Mouse (Mus musculus): ENCODE measurements at regions not wholly inside any gene's neighbourhood (a gene's known extent, or its start where the extent isn't known, plus 50 kb on each side); places are given as distances from the start of the nearest gene placed in this dataset.

DNA sequence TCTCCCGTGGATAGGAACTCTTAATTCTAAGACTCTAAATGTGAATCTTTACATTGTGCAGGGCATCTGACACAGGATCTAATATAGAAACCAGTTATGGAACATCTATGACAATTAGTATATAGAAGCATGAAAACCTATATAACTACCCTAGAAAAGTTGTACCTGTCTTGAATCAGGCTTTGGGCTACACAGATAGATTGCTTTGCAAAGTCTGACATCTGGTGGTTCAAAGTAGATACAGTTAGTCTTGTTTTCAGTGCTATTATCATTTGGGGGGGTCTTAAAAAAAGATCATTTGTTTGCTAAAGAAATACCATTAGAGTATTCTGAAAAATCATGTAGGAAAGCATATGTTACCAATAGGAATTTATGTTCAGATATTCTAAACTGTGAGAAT is 264.7 kb downstream of the Myh15 start:
- H3K4me3 ChIP-seq (replicated peaks; ENCODE audit: low read depth, low read length), result no peak overlapping the region
- no peaks in the 10 kb centered on the region for H3K4me1 ChIP-seq (ENCODE audit: control insufficient read depth, insufficient read depth, low read length)
- ATAC-seq (ENCODE audit: low FRiP score, low TSS enrichment), result no peak
- no peak overlapping the region for H3K4me2 ChIP-seq (ENCODE audit: low read length)
- 89% methylated on average over 1 of the region's 1 CpGs for WGBS
- no peaks in the 10 kb centered on the region for H3K36me3 ChIP-seq (ENCODE audit: control insufficient read depth, insufficient read depth, low read length)
- peak; percentile 32 for DNase-seq
- H3K9me3 ChIP-seq (ENCODE audit: control insufficient read depth, low read length), result no peaks in the 10 kb centered on the region
- H3K27ac ChIP-seq (replicated peaks; ENCODE audit: low read depth, low read length), result no peak overlapping the region
- H3K9ac ChIP-seq (replicated peaks; ENCODE audit: low read length), result no peak overlapping the region
- H3K27me3 ChIP-seq (ENCODE audit: control insufficient read depth, insufficient read depth, low read length), result no peaks in the 10 kb centered on the region

DNA sequence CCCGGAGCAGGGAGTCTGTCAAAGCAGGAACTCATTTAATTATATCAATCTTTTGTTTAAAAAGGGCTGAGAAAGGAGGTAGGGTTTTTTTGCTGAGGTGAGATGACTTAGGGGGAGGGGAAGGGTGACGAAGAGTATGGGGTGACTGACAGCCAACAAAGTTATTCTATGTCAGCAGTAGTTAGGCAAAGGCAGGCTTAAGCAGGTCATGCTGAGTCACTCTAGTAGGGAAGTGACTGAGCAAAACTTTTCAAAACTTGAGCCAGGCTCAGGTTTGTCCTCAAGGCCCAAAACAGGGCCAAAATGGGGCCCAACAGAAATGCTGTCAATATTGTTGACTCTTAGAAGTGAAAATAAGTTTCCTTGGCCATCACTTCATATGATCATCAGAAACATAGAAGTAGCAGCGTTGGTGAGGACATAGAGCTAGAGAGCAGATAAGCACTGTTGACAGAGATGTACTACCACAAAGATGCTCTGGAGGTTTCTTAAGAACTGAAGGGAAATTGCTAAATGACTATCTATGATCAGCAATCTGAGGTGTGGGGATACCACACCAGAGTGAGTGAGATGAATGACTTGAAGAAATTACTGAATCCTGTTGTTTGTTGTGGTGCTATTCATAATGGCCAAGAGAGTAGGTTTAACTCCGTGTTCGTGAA is 273.6 kb downstream of the Myh15 start:
- Histone ChIP-seq H3K9me3 (ENCODE audit: control insufficient read depth, low read length) (no peaks in the 10 kb centered on the region), H3K27me3 (ENCODE audit: control insufficient read depth, insufficient read depth, low read length) (no peaks in the 10 kb centered on the region), H3K27ac (replicated peaks; ENCODE audit: low read depth, low read length) (no peak overlapping the region), H3K9ac (replicated peaks; ENCODE audit: low read length) (no peak overlapping the region), H3K36me3 (ENCODE audit: control insufficient read depth, insufficient read depth, low read length) (no peaks in the 10 kb centered on the region), H3K4me3 (replicated peaks; ENCODE audit: low read depth, low read length) (no peak overlapping the region), H3K4me2 (ENCODE audit: low read length) (no peak overlapping the region), H3K4me1 (ENCODE audit: control insufficient read depth, insufficient read depth, low read length) (no peaks in the 10 kb centered on the region)
- no peak for ATAC-seq (ENCODE audit: low FRiP score, low TSS enrichment)
- no peak for DNase-seq
- 92% methylated on average over 5 of the region's 5 CpGs for WGBS

DNA sequence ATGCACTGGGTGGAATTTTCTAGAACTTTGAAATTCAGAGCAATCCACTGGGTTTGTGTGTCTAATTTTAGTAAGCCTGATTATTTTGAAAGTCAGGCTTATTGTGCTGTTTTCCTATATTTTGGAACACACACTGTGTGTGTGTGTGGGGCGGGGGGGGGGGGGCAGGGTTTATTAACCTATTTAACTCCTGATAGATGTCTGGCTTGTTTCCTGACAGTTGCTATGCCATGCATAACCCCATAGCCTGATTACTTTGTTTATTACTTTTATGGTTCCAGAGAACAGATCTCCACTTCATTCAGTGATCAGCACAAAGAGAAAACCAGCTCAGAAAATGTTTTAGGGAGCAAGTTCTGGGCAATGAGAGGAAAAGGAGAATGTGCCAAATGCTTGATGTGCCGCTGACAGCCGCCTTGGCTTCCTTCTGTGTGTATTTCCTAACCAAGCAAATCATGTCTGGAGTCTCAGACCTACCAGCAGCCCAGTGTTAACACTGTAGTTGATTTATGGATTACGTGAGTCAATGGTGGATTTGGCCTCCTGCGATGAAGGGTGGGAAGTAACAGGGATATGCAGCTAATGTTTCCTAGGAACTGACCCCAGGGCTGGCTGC is 274.9 kb downstream of the Myh15 start:
- Histone ChIP-seq H3K9ac (replicated peaks; ENCODE audit: low read length) (no peak overlapping the region), H3K36me3 (ENCODE audit: control insufficient read depth, insufficient read depth, low read length) (no peaks in the 10 kb centered on the region), H3K4me3 (replicated peaks; ENCODE audit: low read depth, low read length) (no peak overlapping the region), H3K9me3 (ENCODE audit: control insufficient read depth, low read length) (no peaks in the 10 kb centered on the region), H3K27me3 (ENCODE audit: control insufficient read depth, insufficient read depth, low read length) (no peaks in the 10 kb centered on the region), H3K4me2 (ENCODE audit: low read length) (no peak overlapping the region), H3K27ac (replicated peaks; ENCODE audit: low read depth, low read length) (no peak overlapping the region), H3K4me1 (ENCODE audit: control insufficient read depth, insufficient read depth, low read length) (no peaks in the 10 kb centered on the region)
- ATAC-seq (ENCODE audit: low FRiP score, low TSS enrichment) (no peak), DNase-seq (no peak)
- WGBS, result 88% methylated on average over 5 of the region's 5 CpGs

DNA sequence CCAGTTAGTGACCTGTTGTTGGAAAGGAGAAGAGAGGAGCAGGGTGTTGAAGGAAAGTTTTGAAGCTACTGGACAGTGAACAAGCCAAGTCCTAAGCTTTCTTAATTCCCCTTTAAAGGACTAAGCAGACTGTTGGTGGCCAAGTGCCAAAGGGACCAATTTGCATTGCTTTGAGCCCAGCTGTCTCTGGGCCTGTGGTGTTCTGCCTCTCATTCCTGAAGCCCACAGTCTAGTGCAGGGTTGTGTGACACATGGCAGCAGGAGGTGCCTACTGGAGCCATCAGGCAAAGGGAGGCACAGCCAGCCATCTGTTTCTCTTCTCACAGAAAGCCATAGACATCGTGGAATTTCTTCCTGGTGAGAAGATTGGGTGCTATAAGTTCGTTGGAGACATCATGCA is 278.6 kb downstream of the Myh15 start:
- H3K27me3 ChIP-seq (ENCODE audit: control insufficient read depth, insufficient read depth, low read length), result no peaks in the 10 kb centered on the region
- no peak overlapping the region for H3K4me2 ChIP-seq (ENCODE audit: low read length)
- 61% methylated on average over 2 of the region's 2 CpGs for WGBS
- H3K27ac ChIP-seq (replicated peaks; ENCODE audit: low read depth, low read length), result no peak overlapping the region
- no peaks in the 10 kb centered on the region for H3K4me1 ChIP-seq (ENCODE audit: control insufficient read depth, insufficient read depth, low read length)
- DNase-seq, result peak; percentile 40
- no peak overlapping the region for H3K9ac ChIP-seq (replicated peaks; ENCODE audit: low read length)
- H3K4me3 ChIP-seq (replicated peaks; ENCODE audit: low read depth, low read length), result no peak overlapping the region
- no peaks in the 10 kb centered on the region for H3K9me3 ChIP-seq (ENCODE audit: control insufficient read depth, low read length)
- ATAC-seq (ENCODE audit: low FRiP score, low TSS enrichment), result no peak
- no peaks in the 10 kb centered on the region for H3K36me3 ChIP-seq (ENCODE audit: control insufficient read depth, insufficient read depth, low read length)

DNA sequence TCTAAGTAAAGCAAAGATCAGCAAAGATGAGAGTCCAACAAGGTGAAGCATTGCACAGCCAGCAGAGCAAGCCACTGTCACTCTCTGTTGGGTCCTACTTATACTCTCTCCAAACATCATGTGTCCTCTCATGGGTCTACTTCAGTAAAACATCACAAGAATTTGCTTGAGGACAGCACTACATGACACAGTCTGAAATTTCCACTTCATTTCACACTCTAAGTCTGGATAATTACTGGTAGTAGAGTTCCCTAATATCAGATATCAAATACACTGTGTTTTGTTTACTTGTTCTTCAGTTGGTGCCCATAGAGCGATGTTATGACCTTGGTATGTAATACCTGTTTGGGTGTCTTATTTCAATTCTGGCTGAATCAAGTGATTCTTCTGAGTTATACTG is 280.7 kb downstream of the Myh15 start:
- no peaks in the 10 kb centered on the region for H3K36me3 ChIP-seq (ENCODE audit: control insufficient read depth, insufficient read depth, low read length)
- WGBS, result 96% methylated on average over 1 of the region's 1 CpGs

DNA sequence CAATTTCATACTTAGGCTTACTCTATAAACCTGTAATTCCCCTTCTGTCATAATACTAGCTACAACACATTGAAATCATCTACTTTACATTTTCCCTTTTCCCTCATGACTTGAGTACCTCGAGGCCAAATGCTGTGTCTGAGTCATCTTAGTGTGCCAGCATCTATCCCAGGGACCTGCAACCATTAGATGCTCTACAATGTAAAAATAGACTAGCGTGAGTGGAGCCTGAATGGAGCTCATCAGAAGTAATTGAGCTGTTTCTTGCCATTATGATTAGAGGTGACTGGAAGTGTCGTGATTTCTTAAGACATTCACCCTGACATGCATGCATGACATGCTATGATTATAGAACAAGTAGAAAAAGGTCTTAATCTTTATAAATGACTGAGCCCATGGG is 301.1 kb downstream of the Myh15 start:
- Histone ChIP-seq H3K4me1 (ENCODE audit: control insufficient read depth, insufficient read depth, low read length) (no peaks in the 10 kb centered on the region), H3K4me3 (replicated peaks; ENCODE audit: low read depth, low read length) (no peak overlapping the region), H3K27ac (replicated peaks; ENCODE audit: low read depth, low read length) (no peak overlapping the region), H3K36me3 (ENCODE audit: control insufficient read depth, insufficient read depth, low read length) (no peaks in the 10 kb centered on the region), H3K9ac (replicated peaks; ENCODE audit: low read length) (no peak overlapping the region), H3K4me2 (ENCODE audit: low read length) (no peak overlapping the region), H3K27me3 (ENCODE audit: control insufficient read depth, insufficient read depth, low read length) (no peaks in the 10 kb centered on the region), H3K9me3 (ENCODE audit: control insufficient read depth, low read length) (no peaks in the 10 kb centered on the region)
- ATAC-seq (ENCODE audit: low FRiP score, low TSS enrichment) (no peak), DNase-seq (no peak)
- WGBS, result 62% methylated on average over 3 of the region's 3 CpGs

More for the DNA sequence above, 280.7 kb downstream of the Myh15 start:
- no peak overlapping the region for H3K27ac ChIP-seq (replicated peaks; ENCODE audit: low read depth, low read length)
- DNase-seq (no peak), ATAC-seq (ENCODE audit: low FRiP score, low TSS enrichment) (no peak)
- H3K4me1 ChIP-seq (ENCODE audit: control insufficient read depth, insufficient read depth, low read length), result no peaks in the 10 kb centered on the region
- H3K9me3 ChIP-seq (ENCODE audit: control insufficient read depth, low read length), result no peaks in the 10 kb centered on the region
- H3K4me2 ChIP-seq (ENCODE audit: low read length), result no peak overlapping the region
- H3K9ac ChIP-seq (replicated peaks; ENCODE audit: low read length), result no peak overlapping the region
- no peak overlapping the region for H3K4me3 ChIP-seq (replicated peaks; ENCODE audit: low read depth, low read length)
- H3K27me3 ChIP-seq (ENCODE audit: control insufficient read depth, insufficient read depth, low read length), result no peaks in the 10 kb centered on the region

DNA sequence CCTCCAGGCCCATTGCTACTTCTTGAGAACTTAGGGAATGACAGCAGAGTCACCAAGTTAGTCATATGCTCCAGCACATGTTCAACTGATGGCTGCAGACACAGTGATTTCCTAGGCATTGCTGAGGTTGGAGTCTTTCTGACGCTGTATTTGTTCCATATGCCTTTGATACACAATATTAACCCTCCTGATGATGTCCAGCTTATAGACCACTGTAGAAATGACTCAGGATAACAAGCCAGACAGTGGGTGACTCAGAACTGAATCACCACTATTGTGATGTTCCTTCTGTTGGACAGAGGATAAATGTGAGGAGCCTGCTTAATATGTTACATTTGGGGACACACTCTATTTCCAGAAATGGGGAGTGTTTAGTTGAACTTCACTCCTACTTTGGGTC is 304.4 kb downstream of the Myh15 start:
- Histone ChIP-seq H3K36me3 (ENCODE audit: control insufficient read depth, insufficient read depth, low read length) (no peaks in the 10 kb centered on the region), H3K9ac (replicated peaks; ENCODE audit: low read length) (no peak overlapping the region), H3K4me1 (ENCODE audit: control insufficient read depth, insufficient read depth, low read length) (no peaks in the 10 kb centered on the region), H3K4me3 (replicated peaks; ENCODE audit: low read depth, low read length) (no peak overlapping the region), H3K27ac (replicated peaks; ENCODE audit: low read depth, low read length) (no peak overlapping the region), H3K4me2 (ENCODE audit: low read length) (no peak overlapping the region), H3K9me3 (ENCODE audit: control insufficient read depth, low read length) (no peaks in the 10 kb centered on the region), H3K27me3 (ENCODE audit: control insufficient read depth, insufficient read depth, low read length) (no peaks in the 10 kb centered on the region)
- WGBS, result 91% methylated on average over 1 of the region's 1 CpGs
- ATAC-seq (ENCODE audit: low FRiP score, low TSS enrichment) (no peak), DNase-seq (no peak)

DNA sequence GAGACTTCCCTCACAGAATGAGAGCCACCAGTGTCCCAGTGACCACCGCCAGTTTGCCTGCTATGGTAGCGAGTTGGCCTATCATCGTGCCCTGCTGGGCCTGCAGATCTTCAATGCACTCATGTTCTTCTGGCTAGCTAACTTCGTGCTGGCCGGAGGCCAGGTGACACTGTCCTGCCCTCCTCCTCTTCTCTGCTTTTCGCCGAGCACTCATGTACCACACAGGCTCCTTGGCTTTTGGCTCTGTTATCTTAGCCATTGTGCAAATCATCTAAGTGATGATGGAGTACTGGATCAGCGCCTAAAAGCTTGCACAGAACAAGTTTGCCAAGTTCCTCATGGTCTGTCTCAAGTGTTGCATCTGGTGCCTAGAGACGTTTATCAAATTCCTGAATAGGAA is 312.2 kb downstream of the Myh15 start:
- Histone ChIP-seq H3K36me3 (ENCODE audit: control insufficient read depth, insufficient read depth, low read length) (no peaks in the 10 kb centered on the region), H3K4me3 (replicated peaks; ENCODE audit: low read depth, low read length) (no peak overlapping the region), H3K9me3 (ENCODE audit: control insufficient read depth, low read length) (no peaks in the 10 kb centered on the region), H3K27ac (replicated peaks; ENCODE audit: low read depth, low read length) (no peak overlapping the region), H3K9ac (replicated peaks; ENCODE audit: low read length) (no peak overlapping the region), H3K4me1 (ENCODE audit: control insufficient read depth, insufficient read depth, low read length) (no peaks in the 10 kb centered on the region), H3K27me3 (ENCODE audit: control insufficient read depth, insufficient read depth, low read length) (no peaks in the 10 kb centered on the region), H3K4me2 (ENCODE audit: low read length) (no peak overlapping the region)
- DNase-seq (no peak), ATAC-seq (ENCODE audit: low FRiP score, low TSS enrichment) (no peak)
- WGBS, result 92% methylated on average over 9 of the region's 9 CpGs

DNA sequence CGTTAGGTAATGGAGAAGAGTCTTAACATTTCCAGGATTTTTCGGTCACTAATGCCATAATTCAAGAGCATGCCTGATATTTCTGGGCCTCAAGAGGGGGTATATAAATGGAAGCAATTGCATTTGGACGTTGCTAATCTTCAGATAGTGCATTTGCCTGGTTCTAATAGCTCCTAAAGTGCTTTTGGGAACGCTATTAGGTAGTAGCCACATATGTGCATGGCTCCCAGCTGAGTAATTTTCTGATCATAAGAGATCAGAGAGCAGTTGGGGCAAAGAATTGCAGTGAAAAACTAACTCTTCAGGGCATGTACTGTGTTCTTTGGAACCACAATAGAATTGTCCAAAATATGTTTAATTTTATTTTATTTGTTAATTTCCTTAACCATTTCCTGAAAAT is 317.8 kb downstream of the Myh15 start:
- no peak for ATAC-seq (ENCODE audit: low FRiP score, low TSS enrichment)
- no peak for DNase-seq
- 0 out of 2 replicates have a peak, but pooled peaks cover 2% of the 10 kb centered on the region for H3K4me1 ChIP-seq (ENCODE audit: control insufficient read depth, insufficient read depth, low read length)
- no peaks in the 10 kb centered on the region for H3K36me3 ChIP-seq (ENCODE audit: control insufficient read depth, insufficient read depth, low read length)
- no peak overlapping the region for H3K27ac ChIP-seq (replicated peaks; ENCODE audit: low read depth, low read length)
- no peaks in the 10 kb centered on the region for H3K27me3 ChIP-seq (ENCODE audit: control insufficient read depth, insufficient read depth, low read length)
- H3K9ac ChIP-seq (replicated peaks; ENCODE audit: low read length), result no peak overlapping the region
- no peak overlapping the region for H3K4me3 ChIP-seq (replicated peaks; ENCODE audit: low read depth, low read length)
- WGBS, result 81% methylated on average over 4 of the region's 4 CpGs
- H3K9me3 ChIP-seq (ENCODE audit: control insufficient read depth, low read length), result no peaks in the 10 kb centered on the region
- H3K4me2 ChIP-seq (ENCODE audit: low read length), result no peak overlapping the region

All from midbrain, embryonic 14.5 days (tissue).